Mouse (Mus musculus) adrenal gland, postnatal 36 days (tissue): ENCODE measurements around the gene Ctdnep1. TPM values are rescaled to one million over a fixed set of nuclear protein-coding genes. Genes with fewer than 3 reads are reported as not detected.
A peak's percentile ranks its signal among the peaks of the same experiment; 100 is the strongest.

Experiments
- DNase-seq, 2 experiments: peaks; one replicate each; pipeline ENCODE4 v3.0.0; 2021; ENCODE audit warnings: mixed read lengths in 1 of 2
- long read RNA-seq, 2 experiments: library from polyadenylated mRNA; stranded (forward); transcript quantifications; one replicate each; pipeline ENCODE4 v2.0.0; 2021; ENCODE audit warnings: borderline sequencing depth in 2 of 2
- total RNA-seq, 2 experiments: library from RNA; stranded (reverse); gene quantifications; 2 replicates each; pipeline ENCODE4 v1.2.3; 2021

Ctdnep1 gene
- total RNA-seq = 100 to 1,000 TPM; 112 to 132 TPM
- long read RNA-seq, experiment 1, transcript Ctdnep1-201 (8 exons, 1,627 nt) = major isoform, 12 of 29 reads
- long read RNA-seq, experiment 1, partial matches to known transcripts = 16 of 29 reads
- long read RNA-seq, experiment 1, other reads (novel, unspliced or antisense) = 1 of 29 reads
- long read RNA-seq, experiment 2, transcript Ctdnep1-201 (8 exons, 1,627 nt) = major isoform, 16 of 23 reads
- long read RNA-seq, experiment 2, partial matches to known transcripts = 4 of 23 reads
- long read RNA-seq, experiment 2, other reads (novel, unspliced or antisense) = 2 of 23 reads

DNA sequence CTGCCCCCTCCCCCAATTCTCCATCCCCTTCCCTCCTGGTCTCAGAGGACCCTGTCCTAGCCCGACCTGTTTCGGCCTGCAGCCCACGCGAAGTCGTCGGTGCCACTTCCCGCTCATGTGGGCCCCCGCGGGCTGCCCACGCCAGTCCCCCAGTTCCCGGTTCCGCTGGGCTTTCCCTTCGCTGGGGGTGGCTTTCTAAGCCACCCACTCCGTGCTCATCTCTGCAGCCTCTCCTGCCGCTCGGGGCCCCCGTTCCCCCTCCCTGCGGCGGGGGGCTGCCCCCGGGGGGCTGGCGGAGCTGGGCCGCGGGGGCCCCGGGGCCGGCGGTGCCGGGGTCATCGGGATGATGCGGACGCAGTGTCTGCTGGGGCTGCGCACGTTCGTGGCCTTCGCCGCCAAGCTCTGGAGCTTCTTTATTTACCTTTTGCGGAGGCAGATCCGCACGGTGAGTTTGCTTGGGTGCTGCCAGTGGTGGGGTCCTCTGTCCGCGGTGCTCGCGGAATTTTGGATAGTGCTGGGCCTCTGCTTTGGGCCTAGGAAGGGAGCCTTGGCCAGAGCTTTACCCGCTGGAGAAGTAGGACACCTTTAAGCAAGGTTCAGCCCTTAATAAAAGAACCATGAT lies at the start of gene Ctdnep1:
Gene Ctdnep1, plus strand, starts transcription at position 16 of the 622 bp plus-strand sequence.
- peak; percentile 33 to 39 for DNase-seq

- DNase-seq = no peak
Measured at GRCm38 (mm10) chr11:69931769-69932168, 49.2 kb upstream of the Ctdnep1 start.

GRCm38 (mm10) chr11:69932254-69932653 lies 48.7 kb upstream of the Ctdnep1 start:
- DNase-seq = no peak

DNA sequence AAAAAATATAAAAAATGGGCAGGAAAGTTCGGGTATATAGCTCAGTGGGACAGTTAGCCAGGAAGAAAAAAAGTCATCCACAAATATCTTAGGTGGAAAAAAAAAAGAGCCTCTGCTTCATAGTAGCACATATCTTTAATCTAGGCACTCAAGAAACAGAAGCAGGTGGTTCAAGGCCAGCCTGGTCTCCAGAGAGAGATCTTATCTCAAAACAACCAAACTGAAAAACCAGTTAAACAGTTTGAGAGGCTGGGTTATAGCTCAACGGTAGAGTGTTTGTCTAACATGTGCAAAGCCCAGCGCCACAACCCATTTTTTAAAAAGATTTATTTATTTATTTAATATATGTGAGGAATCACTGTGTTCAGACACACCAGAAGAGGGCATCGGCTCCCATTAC lies 47.9 kb upstream of the Ctdnep1 start:
- no peak for DNase-seq

DNA sequence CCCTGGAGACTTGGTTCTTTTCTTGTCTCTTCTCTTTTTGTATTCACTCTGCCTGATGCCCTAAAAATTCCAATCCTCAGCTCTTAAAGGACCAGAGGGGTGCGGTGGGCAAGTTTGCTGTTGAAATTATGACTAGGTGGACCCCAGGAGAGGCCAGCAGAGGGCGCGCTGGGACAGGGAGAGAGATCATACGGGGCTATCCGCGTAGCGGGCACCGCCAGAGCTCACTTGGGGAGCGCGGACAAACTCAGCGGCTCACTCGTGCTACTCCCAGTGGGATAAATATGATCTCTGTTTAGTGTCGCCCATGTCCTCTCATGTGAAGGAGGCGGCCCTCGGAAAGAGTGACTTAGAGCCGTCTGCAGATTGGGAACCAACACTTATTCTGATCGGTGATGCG lies 46.8 kb upstream of the Ctdnep1 start:
- peak; percentile 94 to 96 for DNase-seq

GRCm38 (mm10) chr11:69934681-69935080 lies 46.3 kb upstream of the Ctdnep1 start:
- DNase-seq = no peak

DNA sequence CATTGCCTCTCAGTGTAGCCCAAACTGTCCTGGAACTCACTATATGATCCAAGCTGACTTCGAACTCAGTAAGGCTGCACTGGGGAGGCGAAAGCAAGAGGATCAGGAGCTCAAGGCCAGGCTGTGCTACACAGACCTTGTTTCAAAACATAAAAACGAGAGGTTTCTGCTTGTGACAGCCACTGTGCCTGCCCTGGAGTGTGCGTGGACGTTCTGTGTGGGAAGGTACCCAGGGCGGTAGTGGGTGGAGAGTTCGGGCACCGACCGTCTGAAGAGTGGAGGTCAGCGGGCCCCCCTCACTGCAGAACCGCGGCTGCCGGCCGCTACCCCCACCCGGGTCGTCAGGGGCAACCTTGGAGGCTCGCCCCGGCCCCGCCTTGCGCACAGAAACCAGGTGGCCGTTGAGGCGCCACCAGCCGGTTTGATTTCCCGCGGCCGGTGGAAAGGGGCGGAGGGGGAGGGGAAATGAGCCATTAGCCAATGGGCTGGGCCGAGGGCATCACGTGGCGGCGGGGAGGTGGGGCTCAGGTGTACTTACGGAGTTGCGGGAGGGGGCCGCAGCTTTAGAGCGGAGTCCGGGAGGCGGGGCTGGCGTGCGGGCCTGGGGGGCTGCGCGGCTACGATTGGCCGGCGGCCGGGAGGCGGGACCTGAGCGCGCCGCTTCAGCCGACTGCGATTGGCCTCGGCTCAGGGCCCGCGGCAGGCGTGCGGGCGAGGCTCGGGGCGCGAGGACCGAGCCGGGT lies 45.6 kb upstream of the Ctdnep1 start, which contains the start of gene Ybx2:
Gene Ybx2, plus strand, starts transcription at position 660 of the 743 bp plus-strand sequence.
- peak; percentile 90 to 94 for DNase-seq

- no peak for DNase-seq
Measured at GRCm38 (mm10) chr11:69936156-69936555, 44.8 kb upstream of the Ctdnep1 start.

GRCm38 (mm10) chr11:69936714-69937347 lies 44.1 kb upstream of the Ctdnep1 start:
- DNase-seq = no peak

DNA sequence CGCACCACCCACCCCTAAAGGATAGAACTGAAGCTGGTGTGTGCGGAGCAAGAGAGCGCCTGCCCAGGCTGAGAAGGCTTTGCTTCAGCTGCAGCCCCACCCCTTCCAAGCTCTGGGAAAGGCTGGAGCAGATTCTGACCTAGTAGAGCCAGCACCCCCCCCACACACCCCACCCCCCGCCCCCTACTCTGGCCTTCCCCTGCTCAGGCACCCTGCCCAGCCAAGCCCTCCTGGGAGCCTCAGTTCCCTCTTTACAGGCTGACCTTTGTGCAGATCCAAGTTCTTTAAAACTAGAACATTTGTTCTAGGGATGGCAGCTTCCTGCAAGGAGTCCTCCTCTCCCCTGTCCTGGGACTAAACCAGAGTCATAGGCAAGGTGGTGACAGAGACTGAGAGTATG lies 43.6 kb upstream of the Ctdnep1 start:
- peak in 1 of 2 experiments; percentile 59 for DNase-seq

GRCm38 (mm10) chr11:69937834-69938233 lies 43.1 kb upstream of the Ctdnep1 start:
- DNase-seq = no peak

DNA sequence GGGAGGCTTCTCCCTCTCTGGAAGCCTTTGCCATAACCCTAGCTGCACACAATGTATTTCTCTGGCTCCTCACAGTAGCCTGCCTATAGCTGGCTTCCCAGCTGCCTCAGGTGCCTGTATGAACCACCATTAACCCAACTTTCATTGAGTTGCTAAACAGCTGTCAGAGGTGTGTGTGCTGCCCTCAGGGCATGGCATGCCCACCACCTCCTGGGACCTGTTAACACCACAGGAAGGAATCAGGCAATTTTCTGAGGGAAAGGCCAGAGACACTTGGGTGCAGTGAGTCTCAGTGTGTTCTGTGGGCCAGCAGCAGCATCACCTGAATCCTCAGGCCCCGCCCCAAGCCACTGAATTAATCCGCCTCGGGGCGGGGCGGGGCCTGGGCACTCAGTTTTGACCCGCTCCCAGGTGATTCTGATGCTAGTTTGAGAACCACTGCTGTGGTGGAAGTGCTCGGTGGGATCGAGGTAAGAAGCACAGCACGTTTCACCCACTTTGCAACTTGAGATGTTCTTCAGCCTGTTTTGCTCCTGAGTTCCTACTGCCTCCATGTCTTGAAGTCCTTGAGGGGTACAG lies 42.5 kb upstream of the Ctdnep1 start:
- no peak for DNase-seq

- no peak for DNase-seq
Measured at GRCm38 (mm10) chr11:69939181-69939580, 41.8 kb upstream of the Ctdnep1 start.

DNA sequence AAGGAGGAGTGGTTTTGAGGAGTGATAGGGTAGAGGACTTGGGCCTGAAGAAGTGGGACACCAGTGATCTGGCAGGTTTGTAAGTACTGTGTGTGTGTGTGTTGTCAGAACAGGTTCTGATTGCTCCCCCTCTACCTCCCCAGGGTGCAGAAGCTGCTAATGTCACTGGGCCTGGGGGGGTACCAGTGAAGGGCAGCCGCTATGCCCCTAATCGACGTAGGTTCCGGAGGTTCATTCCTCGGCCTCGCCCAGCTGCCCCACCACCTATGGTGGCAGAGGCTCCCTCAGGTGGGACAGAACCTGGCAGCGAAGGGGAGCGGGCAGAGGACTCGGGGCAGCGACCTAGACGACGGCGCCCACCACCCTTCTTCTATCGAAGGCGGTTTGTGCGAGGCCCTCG lies 41.2 kb upstream of the Ctdnep1 start:
- DNase-seq = no peak

DNA sequence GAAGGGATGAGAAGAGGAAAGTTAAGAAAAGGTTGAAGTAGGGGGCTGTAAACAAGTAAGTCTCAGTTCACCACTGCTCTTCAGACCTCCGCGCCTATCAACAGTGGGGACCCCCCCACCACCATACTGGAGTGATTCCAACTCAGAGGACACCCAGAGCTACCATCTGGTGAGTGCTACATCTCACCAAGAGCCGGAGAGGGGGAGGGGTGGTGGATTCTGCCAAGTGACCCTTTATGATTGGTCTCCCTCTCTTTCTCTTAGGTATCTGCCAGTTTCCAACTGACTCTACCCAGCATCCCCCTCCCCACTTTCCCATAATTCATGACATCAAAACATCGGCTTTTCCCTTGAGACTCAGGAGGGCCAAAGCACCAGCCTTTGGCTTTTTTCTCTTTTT lies 40.0 kb upstream of the Ctdnep1 start:
- DNase-seq = no peak

DNA sequence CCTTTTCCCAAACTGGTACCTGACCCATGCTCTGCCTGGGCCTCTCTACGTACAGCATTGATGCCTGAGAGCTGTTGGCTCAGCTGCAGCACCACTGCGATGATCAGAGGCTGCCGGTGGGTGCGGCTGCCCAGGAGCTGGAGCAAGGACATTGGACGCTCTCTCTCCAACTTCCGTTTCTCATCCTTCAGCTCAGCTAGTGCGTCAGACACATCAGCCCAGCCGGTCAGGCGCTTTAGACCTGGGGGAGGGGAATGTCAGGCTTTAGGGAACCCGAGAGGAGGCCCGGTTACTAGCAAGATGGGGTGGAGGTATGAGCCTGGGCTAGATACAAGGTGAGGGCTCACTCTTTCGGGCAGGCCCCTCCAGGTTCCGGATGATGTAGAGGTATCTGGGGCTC lies 35.7 kb upstream of the Ctdnep1 start:
- peak; percentile 73 to 75 for DNase-seq

- no peak for DNase-seq
Measured at GRCm38 (mm10) chr11:69945997-69946891, 34.7 kb upstream of the Ctdnep1 start.

DNA sequence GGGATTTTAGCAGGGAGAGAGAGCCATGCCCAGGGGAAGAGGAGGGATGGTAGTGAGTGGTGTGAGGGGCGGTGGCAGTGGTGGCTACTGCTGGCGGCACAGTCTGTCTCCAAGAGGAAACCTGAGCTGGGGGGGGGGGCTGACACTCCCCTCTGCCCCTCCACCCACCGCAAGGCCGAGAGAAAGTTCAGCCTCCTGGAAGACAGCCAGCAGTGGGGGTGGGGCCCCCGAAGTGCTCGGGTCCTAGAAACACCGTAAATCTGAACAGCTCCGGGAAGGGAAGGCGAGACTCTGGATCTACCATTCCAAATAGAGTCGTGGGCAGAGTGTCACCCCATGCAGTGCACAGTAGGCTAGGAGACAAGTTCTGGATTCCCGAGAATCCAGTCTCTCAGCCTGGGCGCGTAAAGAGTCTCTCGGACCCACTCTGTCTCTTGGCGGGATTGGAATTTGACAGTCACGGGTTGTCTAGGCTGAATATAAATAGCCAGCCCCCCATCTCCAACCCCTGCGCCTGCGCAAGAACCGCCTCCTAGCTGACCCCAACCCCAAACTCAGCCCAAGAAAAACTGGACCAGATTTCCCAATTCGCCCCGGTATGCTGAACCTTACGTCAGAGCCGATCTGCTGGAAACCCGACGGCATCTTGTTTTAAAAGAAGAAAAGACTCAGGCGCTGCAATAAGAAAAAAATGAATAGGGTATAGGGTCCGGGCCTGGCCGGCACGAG lies 33.5 kb upstream of the Ctdnep1 start:
- DNase-seq = peak; percentile 62 to 80

GRCm38 (mm10) chr11:69948066-69948762 lies 32.7 kb upstream of the Ctdnep1 start, which contains the start of gene Slc2a4:
Gene Slc2a4 (minus strand): TSS chr11:69948188.
- DNase-seq = peak; percentile 94 to 97

DNA sequence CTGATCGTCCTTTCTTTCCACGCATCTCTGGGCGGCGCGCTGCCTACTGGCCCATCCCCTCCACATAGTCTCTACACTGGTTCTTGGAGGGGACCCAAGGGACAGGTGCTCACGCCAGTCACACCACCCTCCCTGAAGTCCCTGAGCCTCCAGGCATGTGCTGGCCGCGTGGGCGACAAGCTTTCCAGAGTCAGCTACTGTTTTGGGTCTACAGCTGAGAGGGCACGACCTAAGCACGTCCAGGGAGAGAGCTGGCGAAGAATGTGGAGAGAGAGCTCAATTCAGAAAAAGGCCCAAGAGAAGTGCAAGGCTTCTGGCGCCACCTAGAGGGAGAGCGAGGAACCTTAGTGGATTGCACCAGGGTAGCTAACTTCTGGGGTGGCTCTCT lies 32.2 kb upstream of the Ctdnep1 start:
- peak; percentile 88 to 90 for DNase-seq
